Mouse (Mus musculus) ovary, adult 18-20 months (tissue): ENCODE results near the gene Gm49403.

Experiments
- DNase-seq: peaks from one replicate; pipeline ENCODE4 v3.0.0; 2022; ENCODE audit warnings: low spot score, mixed read lengths

Gm49403 gene

GRCm38 (mm10) chr19:8911810-8912209 is 28.1 kb downstream of the Gm49403 start:
- no peak for DNase-seq

DNA sequence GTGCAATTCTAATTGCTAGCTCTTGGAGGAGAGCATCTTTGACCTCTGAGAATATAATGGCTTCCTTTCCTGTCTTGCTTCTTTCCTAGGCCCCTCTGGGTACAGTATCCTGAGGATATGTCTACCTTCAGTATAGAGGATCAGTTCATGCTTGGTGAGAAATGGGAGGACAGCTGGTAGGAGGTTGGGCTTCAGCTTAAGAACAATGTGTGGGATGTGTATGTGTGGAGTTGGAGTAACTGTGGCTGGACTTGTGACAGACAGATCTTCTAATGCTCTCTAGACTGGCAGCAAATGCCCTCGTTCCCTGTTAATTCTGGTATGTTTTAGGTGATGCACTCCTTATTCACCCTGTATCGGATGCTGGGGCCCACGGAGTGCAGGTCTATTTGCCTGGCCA is 30.5 kb downstream of the Gm49403 start:
- no peak for DNase-seq

DNA sequence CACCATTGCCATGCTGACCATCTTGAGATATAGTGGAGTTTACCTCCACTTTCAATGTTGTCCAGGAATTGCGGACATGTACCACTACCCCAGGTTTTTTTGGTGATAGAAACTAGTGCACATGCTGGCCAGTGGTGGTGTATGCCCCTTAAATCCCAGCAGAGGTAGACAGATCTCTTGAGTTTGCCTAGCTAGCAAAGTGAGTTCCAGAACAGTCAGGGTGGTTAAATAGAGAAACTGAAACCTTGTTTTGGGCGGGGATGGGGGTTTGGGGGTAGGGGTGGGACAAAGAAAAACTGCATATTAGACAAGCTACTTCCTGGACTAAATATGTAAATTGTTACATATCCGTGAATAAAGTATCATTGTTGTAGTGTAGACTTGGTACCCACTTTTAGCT is 35.3 kb downstream of the Gm49403 start:
- no peak for DNase-seq

DNA sequence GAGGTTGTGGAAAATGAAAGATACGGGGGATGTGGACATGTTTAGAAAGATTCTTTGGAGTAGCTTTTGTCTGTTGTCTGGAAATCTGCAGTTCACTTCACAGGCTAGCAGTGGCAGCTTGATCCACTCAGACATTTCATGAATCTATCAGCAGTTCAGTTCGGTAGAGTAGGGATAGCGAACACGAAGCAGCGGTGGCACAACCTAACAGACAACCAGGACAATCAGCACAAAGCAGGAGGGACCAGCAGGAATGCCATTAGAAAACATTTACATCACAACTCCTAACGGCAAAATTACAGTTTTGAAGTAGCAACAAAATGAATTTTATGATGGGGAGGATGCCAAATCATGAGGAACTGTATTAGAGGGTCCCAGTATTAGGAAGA is 35.9 kb downstream of the Gm49403 start:
- no peak for DNase-seq

DNA sequence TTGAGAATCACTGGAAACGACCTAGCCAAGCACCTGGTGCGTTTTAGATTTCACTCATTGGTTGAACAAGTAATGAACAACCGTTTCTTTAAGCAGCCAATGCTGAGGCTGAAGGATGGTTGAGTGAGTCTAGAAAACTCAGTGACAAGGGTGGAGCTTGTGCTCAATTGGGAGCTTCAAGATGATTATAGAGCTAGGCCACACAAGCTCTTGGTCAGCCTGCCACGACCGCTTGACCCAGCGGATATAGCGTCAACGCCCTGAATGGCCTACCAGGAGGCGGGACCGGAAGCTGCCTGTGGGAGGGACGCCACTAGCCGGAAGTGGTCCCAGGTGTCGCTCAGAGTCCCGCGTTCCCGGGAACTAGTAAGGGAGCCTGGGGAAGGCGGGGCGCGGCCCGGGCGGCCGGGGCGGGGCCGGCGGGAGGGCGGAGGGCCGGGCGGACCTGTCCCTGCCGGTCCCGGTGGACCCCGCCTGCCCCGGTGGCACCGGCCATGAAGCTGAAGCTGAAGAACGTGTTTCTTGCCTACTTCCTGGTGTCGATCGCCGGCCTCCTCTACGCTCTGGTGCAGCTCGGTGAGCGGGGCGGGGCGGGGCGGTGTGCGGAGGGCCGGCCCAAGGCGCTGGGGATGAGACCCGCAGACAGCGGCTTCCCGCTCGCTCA is 36.5 kb downstream of the Gm49403 start, which contains the start of gene B3gat3:
Gene B3gat3 (plus strand): TSS at position 302 of the 664 bp plus-strand sequence.
- peak; percentile 92 for DNase-seq

DNA sequence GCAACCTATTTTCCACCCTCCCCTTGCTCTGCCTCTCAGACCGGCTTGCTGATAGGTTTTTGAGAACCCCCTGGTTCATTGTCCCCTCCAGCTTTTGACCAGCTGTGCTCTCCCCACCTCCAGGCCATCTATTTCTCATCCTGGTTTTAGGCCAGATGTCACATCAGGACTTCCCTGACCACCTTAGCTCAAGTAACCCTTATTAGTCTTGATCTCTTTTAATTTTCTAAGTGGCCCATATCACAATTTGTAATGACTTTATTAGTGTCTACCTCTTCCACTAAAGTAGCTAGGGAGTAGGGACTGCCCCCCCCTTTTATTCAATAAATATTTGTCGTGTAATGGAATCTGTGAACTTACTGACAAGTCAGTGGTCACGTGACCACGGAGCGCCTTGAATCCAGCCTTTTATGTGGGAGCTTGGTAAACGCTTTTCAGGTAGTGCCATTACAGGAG is 37.1 kb downstream of the Gm49403 start:
- DNase-seq, result no peak

DNA sequence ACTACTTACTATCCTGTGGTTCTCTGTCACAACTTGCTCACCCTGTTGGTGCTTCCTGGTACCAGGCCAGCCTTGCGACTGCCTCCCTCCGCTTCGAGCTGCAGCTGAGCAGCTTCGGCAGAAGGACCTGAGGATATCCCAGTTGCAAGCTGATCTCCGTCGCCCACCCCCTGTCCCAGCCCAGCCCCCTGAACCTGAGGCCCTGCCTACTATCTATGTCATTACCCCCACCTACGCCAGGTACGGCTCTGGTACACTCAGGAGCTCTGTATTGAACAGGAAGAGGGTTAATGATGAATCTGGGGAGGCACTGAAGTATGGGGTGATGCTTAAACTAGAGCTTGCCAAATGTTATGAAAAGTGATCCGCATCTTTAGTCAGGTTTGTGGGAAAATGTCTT is 38.0 kb downstream of the Gm49403 start:
- no peak for DNase-seq

DNA sequence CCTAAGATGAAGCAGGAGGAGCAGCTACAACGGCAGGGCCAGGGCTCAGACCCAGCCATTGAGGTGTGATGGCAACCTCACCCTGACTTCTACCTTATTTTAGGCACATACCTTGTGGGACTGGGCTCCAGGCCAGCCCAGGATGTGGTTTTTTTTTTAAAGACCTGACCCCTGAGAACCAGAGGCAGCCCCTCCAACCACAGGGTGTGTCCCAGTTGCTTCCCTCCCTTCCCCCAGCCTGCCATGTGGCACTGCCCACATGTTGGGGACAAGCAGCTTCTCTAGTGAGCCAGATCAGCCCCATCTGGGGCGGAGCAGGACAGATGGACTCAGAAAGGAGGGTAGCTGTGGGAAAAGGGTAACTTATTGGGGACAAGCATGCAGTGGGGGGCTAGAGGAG is 43.0 kb downstream of the Gm49403 start:
- DNase-seq, result no peak

GRCm38 (mm10) chr19:8927891-8928525 is 44.3 kb downstream of the Gm49403 start:
- DNase-seq, result no peak

DNA sequence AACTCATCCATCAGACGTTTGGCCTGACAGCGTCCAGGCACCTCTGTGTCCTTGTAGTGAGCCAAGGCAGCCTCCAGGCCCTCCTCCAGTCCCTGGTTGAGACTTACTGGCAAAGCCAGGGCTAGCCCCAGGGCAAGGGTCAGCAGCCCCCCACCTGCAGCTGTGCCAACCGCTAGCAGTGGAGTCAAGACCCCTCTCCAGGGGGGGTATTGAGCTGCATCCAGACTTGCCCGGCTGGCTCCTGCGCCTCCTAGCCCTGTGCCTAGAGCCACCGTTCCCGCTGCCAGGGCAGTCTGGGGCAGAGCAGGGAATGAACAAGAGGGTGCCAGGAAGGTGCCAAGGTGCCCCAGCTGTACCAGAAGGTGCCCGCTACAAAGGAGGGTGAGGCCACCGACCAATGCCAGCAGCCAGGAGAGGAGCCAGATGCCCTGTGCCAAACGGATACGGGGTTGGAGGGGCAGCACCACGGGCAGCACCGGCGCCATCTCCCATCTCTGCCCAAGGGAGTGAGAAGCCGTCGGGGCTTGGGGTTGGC is 45.0 kb downstream of the Gm49403 start:
- no peak for DNase-seq

- DNase-seq, result peak; percentile 80
Measured at GRCm38 (mm10) chr19:8929224-8930088, 45.7 kb downstream of the Gm49403 start, which contains the start of the genes Rom1 and Eml3. Gene Rom1, minus strand, starts transcription at chr19:8929356. Gene Eml3, plus strand, starts transcription at chr19:8929552.

DNA sequence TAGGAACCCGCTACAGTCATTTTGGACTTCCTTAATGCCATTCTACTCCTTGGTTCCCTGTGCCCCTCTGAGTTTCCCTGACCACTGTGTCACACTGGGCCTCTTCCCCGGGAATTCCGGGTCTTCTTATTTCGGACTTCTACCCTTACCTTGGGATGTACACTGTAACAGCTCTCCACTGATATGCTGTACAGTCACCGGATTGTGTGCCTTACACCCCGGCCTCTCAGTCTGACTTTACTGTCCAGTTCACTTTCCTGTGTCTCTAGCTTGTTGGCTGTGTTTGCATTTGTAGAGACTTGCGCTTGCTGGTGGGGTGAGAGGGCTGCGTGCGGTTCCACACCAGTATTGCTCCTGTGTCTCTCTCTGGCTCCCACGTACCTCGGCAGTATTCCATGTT is 46.4 kb downstream of the Gm49403 start:
- DNase-seq, result no peak

GRCm38 (mm10) chr19:8930771-8931170 is 47.0 kb downstream of the Gm49403 start:
- DNase-seq, result no peak

DNA sequence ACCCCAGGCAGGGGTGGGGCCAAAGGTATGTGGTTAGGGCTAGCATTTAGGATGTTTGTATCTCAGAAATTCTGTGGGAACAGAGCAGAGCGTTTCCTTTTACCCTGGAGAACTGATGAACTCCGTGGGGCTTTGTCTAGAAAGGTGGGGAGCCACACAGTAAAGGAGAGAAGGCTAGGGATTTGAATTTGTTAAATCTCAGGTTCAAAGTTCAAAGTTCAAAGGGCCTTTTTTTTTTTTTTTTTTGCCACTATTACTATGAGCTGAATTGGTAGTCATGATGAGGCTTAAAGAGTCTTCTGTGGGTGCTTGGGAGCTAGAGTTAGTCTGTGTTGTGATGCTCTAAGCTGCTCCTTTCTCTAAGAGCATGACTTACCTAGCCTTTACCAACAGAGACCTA is 53.0 kb downstream of the Gm49403 start:
- DNase-seq, result no peak
